Mouse (Mus musculus) CD4-positive, CD25-positive, alpha-beta regulatory T cell, adult 2 months (primary cell): Measurements from ENCODE around the gene Cyp2c23.

ENCODE experiments used
- DNase-seq: peaks from one replicate; pipeline ENCODE4 v3.0.0-alpha.2; 2012; ENCODE audit warnings: low read depth, low spot score

Gene Cyp2c23

DNA sequence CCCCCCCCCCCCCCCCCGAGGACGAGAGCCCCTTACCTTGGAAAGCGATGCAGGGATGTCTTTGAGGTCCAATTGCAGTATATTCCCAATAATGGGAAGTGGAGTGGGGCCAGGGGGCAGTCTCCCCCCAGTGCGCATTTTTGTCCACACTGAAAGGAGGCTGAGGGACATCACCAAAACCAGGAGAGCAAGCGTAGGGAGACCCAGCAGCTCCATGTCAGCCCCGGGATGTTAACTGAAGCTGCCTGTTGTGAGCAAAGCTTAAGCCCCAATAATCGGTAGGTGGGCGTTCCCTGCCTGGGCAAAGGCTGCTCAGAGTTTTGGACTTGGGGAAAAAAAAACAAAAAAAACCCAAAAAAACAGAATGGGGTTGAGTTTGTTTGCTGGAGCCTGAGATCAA is at the start of gene Cyp2c23:
Cyp2c23 (minus strand) TSS at position 237 of the 400 bp plus-strand sequence.
- DNase-seq = no peak

DNA sequence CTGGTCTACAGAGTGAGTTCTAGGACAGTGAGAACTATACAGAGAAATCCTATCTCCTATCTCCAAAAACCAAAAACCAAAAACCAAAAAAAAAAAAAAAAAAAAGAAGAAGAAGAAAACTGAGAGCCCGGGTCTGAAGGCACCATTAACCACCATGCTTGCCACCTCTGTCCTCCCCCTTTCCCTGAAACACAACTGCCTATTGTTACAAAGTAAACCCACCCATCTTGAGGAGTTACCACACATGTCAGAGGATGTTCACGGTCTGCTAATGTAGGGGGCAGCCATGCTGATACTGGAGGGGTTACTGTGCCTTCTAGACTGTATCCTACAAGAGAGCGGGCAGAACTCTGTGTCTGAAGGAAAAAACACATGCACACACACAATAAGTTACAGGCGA is 48.0 kb upstream of the Cyp2c23 start:
- DNase-seq = no peak

DNA sequence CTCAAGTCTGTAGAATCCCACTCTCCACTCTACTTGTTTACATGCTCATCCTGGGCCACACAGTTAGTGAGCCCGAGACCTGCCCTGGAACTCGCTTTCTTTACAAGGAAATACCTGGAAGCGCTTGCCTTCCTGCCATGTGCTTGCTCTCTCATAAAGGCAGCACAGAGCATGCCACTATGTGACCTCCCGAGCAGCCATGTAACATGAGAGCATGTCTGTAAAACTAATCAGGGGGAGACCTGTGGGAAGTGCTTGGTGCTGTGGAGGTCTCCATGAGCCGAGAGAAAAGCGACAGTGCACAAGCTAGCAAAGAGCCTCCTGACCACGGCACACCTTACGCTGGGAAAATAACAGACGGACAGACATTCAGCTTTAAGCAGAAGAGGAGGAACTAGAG is 47.4 kb upstream of the Cyp2c23 start:
- DNase-seq = no peak

DNA sequence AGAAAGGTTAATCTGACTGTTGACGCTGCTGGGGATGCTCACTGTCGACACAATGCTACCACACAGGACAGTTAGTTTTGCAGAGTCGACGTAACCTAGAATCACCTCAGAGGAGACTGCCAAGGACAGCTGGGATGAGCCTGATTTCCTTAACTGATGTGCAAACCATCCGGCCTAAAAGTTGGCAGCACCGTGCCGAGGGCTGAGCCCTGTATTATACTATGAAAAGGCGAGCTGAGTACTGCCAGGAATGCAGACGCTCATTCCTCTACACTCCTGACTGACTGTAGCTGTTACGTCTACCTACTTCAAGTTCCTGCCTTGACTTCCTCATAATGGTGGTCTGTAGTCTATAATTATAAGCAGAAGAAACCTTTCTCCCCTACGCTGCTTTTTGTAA is 46.0 kb upstream of the Cyp2c23 start:
- no peak for DNase-seq

DNA sequence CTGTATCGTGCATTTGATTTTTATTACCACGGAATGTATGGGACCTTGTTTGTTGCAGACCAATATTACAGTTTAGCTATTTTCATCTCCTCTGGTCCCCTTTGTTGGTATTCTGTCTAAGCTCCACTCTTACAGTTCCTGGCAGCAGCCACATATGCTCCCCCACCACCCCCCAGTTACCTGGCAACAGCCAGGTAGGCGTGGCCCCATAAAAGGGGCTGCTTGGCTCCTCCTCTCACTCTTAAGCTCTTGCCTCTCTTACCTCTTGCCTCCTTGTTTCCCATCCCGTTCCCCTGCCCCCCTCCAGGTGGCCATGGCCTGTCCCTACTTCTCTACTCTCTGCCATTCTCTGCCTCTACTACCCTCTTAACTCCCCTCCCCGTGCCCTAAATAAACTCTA is 42.2 kb upstream of the Cyp2c23 start:
- DNase-seq = no peak

DNA sequence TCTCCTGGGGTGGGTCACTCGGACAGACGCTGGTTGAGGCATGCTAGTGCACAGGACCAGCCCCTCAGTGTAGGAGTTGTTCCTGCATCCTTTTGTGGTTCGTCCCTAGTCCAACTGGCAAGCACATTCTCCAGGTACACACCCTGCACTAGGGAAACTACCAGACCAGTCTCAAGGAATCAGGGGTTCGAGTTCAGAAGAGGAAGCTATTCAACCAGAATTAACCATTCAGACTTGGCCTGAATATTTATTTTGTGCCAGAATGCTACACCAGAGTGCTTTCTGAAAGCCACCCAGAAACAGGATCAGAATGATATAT is 40.9 kb upstream of the Cyp2c23 start:
- no peak for DNase-seq

DNA sequence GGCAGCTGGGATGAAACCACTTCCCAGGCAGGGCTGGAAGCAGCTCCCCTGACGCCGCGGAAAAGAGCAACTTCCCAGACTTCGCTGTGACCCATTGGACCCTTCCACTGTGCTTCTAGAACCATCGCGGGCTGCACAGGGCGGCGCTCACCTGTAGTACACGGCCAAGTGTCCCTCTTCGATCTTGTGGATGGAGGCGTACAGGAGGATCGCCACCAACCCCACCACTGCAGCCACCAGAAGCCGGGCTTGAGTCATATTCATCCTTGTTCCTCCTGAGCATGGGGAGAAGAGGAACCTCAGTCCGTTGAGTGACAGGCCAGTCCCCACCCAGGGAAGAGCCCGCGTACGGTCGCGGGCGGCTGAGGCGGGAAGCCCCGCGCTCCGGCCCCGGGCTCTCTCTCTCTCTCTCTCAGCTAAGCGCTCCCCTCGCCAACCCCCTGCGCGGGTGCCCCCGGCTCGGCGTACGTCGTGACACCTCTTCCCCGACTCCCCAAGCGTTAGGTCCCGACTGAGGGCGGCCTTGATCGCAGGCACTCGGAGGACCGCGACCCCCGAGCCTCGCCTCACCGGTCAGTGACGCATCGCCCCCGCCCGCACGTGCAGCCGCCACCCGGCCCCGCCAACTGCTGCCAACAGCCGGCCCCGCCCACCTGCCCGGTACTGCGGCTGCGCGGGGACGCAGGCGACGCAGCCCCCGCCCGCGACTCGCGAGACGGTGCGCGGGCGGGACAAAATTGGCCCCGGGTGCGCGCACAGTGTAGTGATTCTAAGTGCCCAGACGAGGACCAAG is 40.3 kb upstream of the Cyp2c23 start, which contains the start of gene Erlin1:
Erlin1 (minus strand) TSS at position 665 of the 793 bp plus-strand sequence.
- peak; percentile 89 for DNase-seq

DNA sequence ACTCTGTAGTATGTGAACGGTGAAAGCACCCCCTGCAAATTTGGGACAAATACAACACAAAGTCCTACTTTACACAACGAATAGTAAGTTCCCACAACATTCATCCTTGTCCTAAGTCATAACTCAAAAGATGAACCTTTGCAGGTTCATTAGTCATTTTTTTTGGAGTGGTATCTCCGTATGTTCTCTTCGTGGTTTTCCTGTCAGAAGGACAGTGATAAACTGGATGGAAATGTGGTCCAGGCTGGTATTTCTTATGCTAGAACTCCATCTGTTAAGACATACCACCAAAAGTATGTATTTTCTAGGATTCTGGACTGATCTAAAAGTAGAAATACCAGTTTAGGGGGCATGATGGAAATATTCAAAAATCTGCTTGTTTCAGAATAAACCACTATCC is 39.2 kb upstream of the Cyp2c23 start:
- DNase-seq = no peak

DNA sequence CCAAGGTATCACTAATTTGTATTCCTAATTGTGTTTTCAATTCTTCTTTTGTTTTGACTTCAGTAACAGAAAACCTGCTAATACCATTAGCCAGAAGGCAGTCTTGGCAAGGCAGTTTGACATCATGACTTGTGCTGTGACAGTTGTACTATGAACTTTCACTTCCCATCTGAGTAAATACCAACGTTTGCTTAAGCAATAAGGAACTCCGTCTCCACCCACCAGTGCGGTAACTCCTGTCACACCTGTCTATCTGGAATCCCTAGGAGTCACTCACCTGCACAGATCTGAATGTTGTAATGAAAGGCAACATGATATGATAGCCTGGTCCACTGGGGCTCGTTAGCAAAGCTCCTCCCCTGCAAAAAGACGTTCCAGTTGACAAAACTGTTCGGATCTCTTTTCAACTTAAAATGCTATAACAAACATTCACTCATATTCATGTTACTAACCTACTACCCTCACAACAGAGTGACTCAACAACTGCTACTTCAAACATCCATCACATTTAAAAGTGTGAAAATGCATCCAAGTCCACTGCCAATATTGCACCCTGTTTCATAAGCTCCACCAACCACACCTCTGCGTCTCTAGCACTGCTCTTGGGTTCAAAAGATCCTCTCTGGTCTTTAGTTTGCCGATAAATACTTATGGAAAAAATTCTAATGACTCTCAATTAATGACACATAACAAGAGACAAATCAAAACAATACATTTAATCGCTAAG is 38.5 kb upstream of the Cyp2c23 start:
- peak; percentile 6 for DNase-seq

DNA sequence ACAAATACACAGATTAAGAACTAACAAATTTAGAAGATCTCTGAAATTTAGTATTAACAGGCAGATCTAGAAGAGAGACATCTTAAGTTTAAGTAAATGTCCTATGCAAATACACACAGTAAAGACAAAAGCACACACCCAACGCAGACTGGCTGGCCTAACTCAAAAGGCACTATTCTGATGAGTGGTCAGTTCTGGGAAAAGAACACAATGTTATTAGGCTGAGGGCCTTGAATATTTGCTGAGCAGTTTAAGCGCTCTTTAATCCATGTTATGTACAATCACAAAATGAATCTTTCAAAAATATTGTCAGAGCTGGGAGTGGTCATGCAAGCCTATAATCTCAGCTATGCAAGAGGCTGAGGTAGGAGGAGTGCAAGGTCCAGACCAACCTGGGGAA is 35.7 kb upstream of the Cyp2c23 start:
- DNase-seq = no peak

DNA sequence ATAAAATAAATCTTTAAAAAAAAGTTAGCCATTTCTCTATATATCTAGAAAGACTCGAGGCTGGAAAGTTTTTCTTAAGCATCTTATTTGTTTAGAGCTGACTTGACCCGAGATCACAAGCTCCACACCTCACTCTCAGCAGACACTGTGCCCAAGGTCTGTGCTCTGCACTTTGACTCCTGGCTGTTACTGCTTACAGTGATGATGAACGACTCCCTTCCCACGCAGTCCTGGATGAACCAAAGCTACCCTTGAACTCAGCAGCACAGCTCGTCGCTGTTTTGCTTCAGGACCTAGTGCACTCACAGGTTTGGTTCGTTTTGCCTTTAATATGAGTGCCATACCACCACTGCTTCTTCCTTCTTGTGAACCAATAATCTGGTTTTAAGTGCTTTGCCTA is 34.8 kb upstream of the Cyp2c23 start:
- no peak for DNase-seq

DNA sequence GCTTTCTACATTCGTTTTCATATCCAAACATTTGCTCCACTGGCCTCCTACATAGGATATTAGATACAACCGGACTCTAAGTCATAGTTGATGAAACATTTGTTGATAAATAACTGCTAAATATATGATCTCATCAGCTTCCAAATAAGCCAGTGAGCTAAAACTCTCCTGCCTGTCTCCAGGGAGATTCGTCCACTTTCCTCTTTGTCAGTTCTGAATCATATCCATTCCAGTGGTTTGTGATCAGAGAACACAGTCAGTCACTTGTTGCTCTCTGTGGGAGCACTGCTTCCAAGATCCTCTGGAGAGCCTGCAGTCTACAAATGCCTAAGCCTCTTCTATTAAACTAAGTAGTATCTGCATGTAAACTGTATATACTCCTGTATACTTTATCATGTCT is 31.2 kb upstream of the Cyp2c23 start:
- no peak for DNase-seq

DNA sequence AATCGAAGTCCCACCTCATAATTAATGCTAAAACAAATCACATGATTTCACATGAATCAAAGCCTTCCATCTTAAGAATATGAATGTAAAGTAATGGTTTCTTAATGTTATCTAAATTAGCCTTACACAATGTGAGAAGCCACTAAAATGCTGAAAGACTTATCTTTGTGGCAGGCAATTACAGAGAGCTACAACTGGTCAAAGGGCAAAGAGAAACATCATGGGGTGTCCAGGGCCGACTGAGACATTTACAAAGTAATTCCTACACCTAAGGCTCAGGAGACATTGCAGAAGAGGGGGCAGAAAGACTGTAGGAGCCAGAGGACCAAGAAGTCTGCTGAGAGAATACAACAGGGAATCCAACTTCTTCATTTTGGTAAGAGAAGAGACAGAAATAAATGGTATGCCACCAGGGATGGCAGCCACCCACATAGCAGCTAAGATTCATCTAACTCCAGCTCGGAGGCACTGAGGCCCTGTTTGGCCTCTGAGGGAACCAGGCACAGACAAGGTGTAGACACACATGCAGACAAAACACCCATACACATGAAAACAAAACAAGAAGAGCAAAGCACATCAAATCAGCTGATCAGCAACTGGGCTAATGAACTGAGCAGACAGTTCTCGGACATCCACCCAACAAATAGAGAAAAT is 26.3 kb upstream of the Cyp2c23 start:
- DNase-seq = no peak

DNA sequence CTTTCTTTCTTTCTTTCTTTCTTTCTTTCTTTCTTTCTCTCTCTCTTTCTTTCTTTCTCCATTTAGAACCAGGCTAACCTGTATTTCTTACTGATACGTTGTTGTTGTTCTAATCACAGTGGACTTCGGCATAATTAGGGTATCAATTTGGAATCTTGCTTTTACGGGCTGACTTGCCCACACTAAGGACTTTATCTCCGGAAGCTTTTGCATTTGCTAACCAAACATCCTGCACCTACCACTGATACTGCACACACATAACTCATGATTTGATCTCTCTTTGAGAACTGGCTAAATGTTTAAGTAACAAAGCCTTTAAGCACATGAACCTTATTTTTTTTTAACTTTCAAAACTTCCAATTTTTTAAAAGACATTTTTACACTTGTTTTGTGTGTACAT is 21.4 kb upstream of the Cyp2c23 start:
- no peak for DNase-seq

DNA sequence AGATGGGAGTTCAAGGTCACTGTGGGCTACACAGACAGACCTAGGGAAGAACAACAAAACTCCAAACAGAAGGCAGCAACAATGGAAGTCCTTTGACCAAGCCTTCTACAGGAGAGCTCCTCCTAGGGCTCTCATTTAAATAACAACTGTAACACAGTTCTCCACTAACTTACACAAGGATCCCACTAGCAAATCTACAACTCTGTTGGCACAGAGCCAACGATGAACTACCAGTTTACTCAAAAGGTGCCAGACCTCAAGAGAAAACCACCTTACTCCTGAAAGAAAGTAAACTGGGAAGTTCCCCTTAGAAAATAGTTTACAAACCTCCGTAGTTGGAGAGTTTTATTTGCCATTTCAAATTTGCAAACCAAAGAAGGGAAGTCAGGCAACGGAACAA is 20.3 kb upstream of the Cyp2c23 start:
- DNase-seq = no peak

DNA sequence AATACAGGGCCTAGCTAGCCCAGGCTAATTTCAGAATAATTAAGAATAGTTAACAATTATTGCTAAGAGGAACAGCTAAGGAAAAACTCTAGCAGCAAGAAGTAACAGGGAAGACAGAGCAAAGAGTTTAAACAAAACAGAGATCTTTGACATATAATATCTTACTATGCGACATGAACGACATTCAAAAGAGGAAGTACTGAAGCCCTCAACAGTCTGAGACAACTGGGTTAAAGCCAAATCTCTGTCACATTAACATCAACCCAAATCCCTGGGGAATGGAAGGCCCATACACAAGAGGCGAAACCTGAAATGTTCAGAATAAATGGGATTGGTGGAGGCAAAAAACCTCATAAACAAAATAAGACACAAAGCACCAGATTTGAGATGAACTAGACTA is 16.8 kb upstream of the Cyp2c23 start:
- no peak for DNase-seq

DNA sequence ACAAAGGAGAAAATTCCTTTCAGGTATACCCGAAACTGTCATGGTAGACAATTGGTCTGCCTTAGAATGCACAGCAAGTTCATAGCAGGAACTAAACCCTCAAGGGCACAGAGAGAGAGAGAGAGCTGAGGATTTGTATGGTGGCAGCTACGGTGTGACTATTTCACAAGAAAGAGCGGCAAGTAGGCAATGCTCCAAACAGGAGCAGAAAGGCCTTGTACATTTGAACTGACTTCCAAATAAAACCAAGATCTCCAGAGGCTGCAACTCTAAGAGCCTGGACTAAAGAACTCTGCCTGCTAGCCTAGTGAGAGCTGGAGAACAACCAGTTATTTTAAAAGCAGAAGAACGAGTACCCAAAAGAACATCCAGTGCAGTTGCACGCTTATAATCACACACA is 13.1 kb upstream of the Cyp2c23 start:
- no peak for DNase-seq

DNA sequence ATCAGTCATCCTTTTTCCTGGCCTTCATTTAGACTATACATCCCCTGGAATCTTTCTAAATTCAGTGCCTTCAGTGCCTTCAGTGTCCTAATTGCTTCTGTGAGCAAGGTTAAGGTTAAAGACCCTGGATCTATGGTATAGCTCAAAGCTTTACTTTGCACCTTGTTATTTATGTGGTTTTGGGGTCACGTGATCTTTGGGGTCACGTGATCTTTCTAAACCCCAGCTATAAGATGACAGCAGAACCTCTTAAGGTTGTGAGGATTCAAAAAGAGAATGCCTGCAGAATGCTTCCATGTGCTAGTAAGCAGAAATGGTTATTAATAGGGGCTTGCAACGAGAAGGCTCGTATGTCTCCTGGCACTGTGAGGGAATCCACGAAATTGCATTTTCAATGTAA is 4.4 kb upstream of the Cyp2c23 start:
- no peak for DNase-seq

DNA sequence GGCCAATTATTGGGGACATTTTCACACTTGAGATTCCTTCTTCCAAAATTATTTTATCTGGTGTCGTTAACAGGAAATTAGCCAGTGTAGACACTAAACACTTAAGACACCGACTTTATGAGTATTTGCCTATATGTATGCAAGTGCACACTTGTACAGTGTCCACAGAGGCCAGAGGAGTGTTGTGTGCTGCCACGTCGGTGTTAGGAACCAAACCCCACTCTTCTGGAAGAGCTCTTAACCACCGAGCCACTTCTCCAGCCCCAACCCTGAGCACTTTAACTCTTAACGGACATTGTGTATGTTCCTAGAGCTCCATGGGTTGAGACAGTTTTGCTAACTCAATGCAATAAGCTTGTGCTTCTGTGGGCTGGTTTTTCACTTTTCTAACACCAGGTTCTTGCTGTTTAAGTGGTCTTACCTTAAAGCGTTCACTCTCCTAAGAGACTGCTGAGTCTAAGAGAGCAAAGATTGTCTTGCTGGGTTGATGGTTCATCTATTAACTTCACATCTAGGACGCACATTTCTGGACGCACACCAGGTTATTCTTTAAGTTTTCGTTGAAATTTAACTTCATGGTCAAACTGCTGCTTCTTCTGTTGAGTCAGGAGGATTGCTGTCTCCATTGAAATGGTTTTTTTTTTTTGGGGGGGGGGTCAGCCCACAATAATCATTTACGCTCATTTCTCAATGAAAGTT is 3.2 kb upstream of the Cyp2c23 start:
- DNase-seq = no peak

DNA sequence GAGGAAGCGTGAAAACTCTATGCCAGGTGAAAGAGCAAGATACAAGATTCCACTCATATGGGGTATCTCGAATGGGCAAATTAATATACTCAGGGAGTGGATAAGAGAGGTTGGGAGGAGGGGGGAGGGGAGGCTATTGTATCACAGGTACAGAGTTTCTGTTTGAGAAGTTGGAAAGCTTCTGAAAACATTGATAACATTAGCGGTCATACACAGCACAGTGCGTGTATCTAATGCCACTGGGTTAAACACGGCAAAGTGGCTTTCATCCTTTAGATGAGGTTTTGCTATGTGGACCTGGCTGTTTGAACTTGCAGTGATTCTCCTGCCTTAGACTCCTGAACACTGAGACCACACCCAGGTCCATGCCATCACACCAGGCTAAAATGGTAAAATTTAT is 1.0 kb upstream of the Cyp2c23 start:
- no peak for DNase-seq

DNA sequence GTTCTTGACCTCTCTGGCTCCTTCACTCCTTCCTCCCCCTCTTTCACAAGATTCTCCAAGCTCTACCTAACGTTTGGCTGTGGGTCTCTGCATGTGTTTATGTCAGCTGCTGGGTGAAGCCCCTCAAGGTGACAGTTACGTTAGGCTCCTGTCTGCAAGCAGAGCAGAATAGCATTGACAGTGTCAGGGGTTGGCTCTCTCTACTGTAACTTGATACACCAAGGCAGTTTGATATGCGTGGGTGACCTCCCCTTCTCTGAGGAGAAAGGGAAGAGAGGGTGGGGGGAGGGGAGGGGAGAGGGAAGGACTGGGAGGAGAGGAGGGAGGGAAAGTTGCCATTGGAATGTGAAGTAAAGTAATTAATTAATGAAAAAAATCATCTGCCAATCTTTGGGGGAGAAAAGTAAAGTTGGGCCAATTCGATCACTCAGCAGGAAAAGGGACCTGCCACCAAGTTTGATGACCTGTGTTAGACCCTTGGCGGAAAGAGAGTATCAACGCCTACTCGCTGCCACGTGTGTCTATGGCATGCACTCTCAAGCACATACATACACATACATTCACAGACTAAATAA is 2.0 kb downstream of the Cyp2c23 start:
- DNase-seq = no peak
